Mouse (Mus musculus) heart, embryonic 11.5 days (tissue): Measurements from ENCODE around the gene Tmem116. TPM values are rescaled to one million over a fixed set of nuclear protein-coding genes. Genes with fewer than 3 reads are reported as not detected.

Source experiments
- ATAC-seq: fragments of 200-750 bp; cut with Nextera tagmentation; replicated peaks from 2 replicates; pipeline ENCODE4 v1.8.0; 2017; ENCODE audit warnings: moderate library complexity; ENCODE audit not compliant: insufficient number of reproducible peaks, low FRiP score, low TSS enrichment
- H3K27ac ChIP-seq: fragments of 300-500 bp; sonication (generic); 2 replicates; pipeline ENCODE4 v1.5.1; 2014; ENCODE audit warnings: mild to moderate bottlenecking, low read depth, low read length
- H3K27me3 ChIP-seq: fragments of 300-500 bp; sonication (generic); 2 replicates; pipeline ENCODE4 v1.6.1; 2014; ENCODE audit warnings: mild to moderate bottlenecking, low read length, mixed read lengths; ENCODE audit not compliant: control insufficient read depth, insufficient read depth
- H3K36me3 ChIP-seq: fragments of 300-500 bp; sonication (generic); 2 replicates; pipeline ENCODE4 v1.6.1; 2014; ENCODE audit warnings: mild to moderate bottlenecking, low read length, moderate library complexity, mixed read lengths; ENCODE audit not compliant: control insufficient read depth, insufficient read depth
- H3K4me1 ChIP-seq: fragments of 300-500 bp; sonication (generic); 2 replicates; pipeline ENCODE4 v1.6.1; 2014; ENCODE audit warnings: low read length; ENCODE audit not compliant: control insufficient read depth, insufficient read depth
- H3K4me2 ChIP-seq: fragments of 300-500 bp; sonication (generic); 2 replicates; pipeline ENCODE4 v1.6.1; 2014; ENCODE audit warnings: mild to moderate bottlenecking, moderate library complexity
- H3K4me3 ChIP-seq: fragments of 300-500 bp; sonication (generic); 2 replicates; pipeline ENCODE4 v1.5.1; 2014; ENCODE audit warnings: low read depth, low read length
- H3K9ac ChIP-seq: fragments of 300-500 bp; sonication (generic); 2 replicates; pipeline ENCODE4 v1.6.1; 2014; ENCODE audit warnings: mild to moderate bottlenecking, low read depth, low read length, moderate library complexity
- H3K9me3 ChIP-seq: fragments of 300-500 bp; sonication (generic); replicated peaks from 2 replicates; pipeline ENCODE4 v1.6.1; 2016; ENCODE audit warnings: low read length; ENCODE audit not compliant: control insufficient read depth
- WGBS: fragments of 180-500 bp; shearing (Covaris S2); extraction: QIAGEN DNeasy Blood & Tissue Kit; methylation state at CpG from one replicate; pipeline ENCODE4 v1.1.7; 2014; ENCODE audit not compliant: insufficient replicate concordance; 5-methylcytosine and 5-hydroxymethylcytosine counted together
- polyA plus RNA-seq: library from polyadenylated mRNA; unstranded; fragments of >200 nt; fragmentation: Nextera tagmentation; extraction: Ambion mirVana; gene quantifications from 2 replicates; pipeline ENCODE4 v1.2.1, GENCODE M21; 2014

The Tmem116 gene
- polyA plus RNA-seq, 1 experiment from 2014 or later: 3.5 TPM

DNA sequence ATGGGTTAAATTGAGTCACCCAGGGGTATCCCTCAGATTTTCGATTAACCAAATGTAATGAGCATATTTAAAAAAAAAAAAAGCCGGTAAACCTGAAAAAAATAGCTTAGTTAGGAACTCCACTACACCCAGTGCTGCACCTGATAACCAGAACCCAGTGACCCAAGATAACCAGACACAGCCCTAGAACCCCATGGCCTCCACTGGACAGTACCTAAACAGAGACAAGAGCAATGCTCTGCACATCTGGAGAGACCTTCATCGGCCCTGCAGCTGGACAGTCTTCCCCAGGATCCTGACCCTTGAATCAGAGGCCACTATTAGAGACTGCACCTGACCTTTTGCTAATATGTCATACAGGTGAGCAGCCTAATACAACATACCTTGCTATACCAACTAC, 95.4 kb downstream of the Tmem116 start:
- 90% methylated on average over 3 of the region's 3 CpGs for WGBS
- H3K27me3 ChIP-seq: no peaks in the 10 kb centered on the region
- no peak overlapping the region for H3K9ac ChIP-seq
- no peak overlapping the region for H3K4me3 ChIP-seq
- H3K27ac ChIP-seq: peak overlapping the region; percentile 25; the same call in 1 of the 2 replicates
- peaks cover 9% of the 10 kb centered on the region for H3K4me1 ChIP-seq
- no peak for ATAC-seq
- H3K9me3 ChIP-seq: no peaks in the 10 kb centered on the region
- H3K4me2 ChIP-seq: peak overlapping the region; percentile 93; the same call in 1 of the 2 replicates
- H3K36me3 ChIP-seq: no peaks in the 10 kb centered on the region

GRCm38 (mm10) chr5:121549196-121549595, 97.5 kb downstream of the Tmem116 start:
- Histone ChIP-seq H3K9me3 (no peaks in the 10 kb centered on the region), H3K4me2 (no peak overlapping the region), H3K27me3 (no peaks in the 10 kb centered on the region), H3K9ac (no peak overlapping the region), H3K4me1 (peaks cover 6% of the 10 kb centered on the region), H3K36me3 (no peaks in the 10 kb centered on the region), H3K27ac (no peak overlapping the region), H3K4me3 (no peak overlapping the region)
- ATAC-seq: no peak
- 79% methylated on average over 7 of the region's 7 CpGs for WGBS

DNA sequence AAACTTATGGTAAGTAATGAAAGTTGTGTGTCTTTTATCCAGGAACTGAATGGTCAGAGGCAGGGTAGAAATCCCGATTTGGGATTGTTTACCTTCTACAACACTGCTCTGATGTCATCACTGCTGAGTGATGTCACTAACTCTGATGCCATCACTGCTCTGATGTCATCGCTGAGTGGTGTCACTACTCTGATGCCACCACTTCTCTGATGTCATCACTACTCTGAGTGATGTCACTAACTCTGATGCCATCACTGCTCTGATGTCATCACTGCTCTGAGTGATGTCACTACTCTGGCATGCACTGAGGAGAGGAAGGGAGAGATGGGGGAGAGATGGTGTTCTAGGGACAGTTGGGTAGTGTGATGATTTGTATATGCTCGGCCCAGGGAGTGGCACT, 110.7 kb downstream of the Tmem116 start:
- Histone ChIP-seq H3K4me3 (no peak overlapping the region), H3K4me1 (peaks cover 5% of the 10 kb centered on the region; the same call in 1 of the 2 replicates), H3K9ac (no peak overlapping the region), H3K9me3 (no peaks in the 10 kb centered on the region), H3K27me3 (no peaks in the 10 kb centered on the region), H3K4me2 (no peak overlapping the region), H3K36me3 (no peaks in the 10 kb centered on the region), H3K27ac (no peak overlapping the region)
- ATAC-seq: no peak
- 91% methylated on average over 3 of the region's 3 CpGs for WGBS

GRCm38 (mm10) chr5:121564468-121564895, 112.8 kb downstream of the Tmem116 start:
- peaks cover 5% of the 10 kb centered on the region; the same call in 1 of the 2 replicates for H3K4me1 ChIP-seq
- H3K36me3 ChIP-seq: no peaks in the 10 kb centered on the region
- 9% methylated on average over 11 of the region's 11 CpGs for WGBS
- H3K27ac ChIP-seq: no peak overlapping the region
- no peak for ATAC-seq
- 0 out of 2 replicates have a peak overlapping the region, but pooled peaks have one; percentile 52 for H3K9ac ChIP-seq
- H3K9me3 ChIP-seq: no peaks in the 10 kb centered on the region
- H3K4me3 ChIP-seq: no peak overlapping the region
- no peaks in the 10 kb centered on the region for H3K27me3 ChIP-seq
- H3K4me2 ChIP-seq: peak overlapping the region; percentile 56

GRCm38 (mm10) chr5:121566035-121566681, 114.5 kb downstream of the Tmem116 start:
- no peak for ATAC-seq
- no peaks in the 10 kb centered on the region for H3K27me3 ChIP-seq
- H3K4me3 ChIP-seq: no peak overlapping the region
- H3K4me1 ChIP-seq: peaks cover 5% of the 10 kb centered on the region; the same call in 1 of the 2 replicates
- no peak overlapping the region for H3K4me2 ChIP-seq
- no peak overlapping the region for H3K9ac ChIP-seq
- WGBS: 85% methylated on average over 16 of the region's 16 CpGs
- H3K9me3 ChIP-seq: no peaks in the 10 kb centered on the region
- H3K27ac ChIP-seq: no peak overlapping the region
- H3K36me3 ChIP-seq: no peaks in the 10 kb centered on the region

DNA sequence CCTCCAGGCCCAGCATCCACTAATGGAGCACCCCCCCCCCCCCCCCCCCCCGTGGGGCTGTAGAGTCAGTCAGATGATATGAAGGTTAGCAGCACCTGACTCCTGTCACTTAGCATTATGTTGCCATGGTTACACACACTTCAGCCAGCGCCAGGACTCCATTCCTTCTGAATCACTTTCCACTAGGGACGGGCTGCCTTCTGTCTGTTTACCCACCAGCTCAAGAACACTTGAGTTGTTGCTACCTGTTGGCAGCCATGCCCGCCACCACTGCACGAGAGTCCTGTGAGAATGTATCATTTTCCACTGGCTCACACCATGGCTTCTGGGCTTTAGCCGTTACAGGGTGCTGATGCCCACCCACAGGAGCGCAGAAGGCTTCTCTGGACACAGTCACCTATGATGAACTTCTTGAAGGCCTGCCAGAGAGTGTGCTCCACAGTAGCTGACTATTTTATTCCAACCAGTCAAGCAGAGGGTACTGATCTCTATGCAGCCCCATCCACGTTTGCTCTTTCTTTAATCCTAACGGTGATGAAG, 118.3 kb downstream of the Tmem116 start:
- no peaks in the 10 kb centered on the region for H3K9me3 ChIP-seq
- H3K4me1 ChIP-seq: peaks cover 5% of the 10 kb centered on the region; the same call in 1 of the 2 replicates
- H3K36me3 ChIP-seq: no peaks in the 10 kb centered on the region
- H3K4me2 ChIP-seq: no peak overlapping the region
- no peak overlapping the region for H3K27ac ChIP-seq
- no peak overlapping the region for H3K9ac ChIP-seq
- WGBS: 73% methylated on average over 9 of the region's 9 CpGs
- ATAC-seq: no peak
- H3K4me3 ChIP-seq: no peak overlapping the region
- no peaks in the 10 kb centered on the region for H3K27me3 ChIP-seq

- H3K27me3 ChIP-seq: no peaks in the 10 kb centered on the region
- H3K4me2 ChIP-seq: no peak overlapping the region
- peaks cover 5% of the 10 kb centered on the region; the same call in 1 of the 2 replicates for H3K4me1 ChIP-seq
- no peaks in the 10 kb centered on the region for H3K36me3 ChIP-seq
- no peak overlapping the region for H3K4me3 ChIP-seq
- no peaks in the 10 kb centered on the region for H3K9me3 ChIP-seq
- H3K9ac ChIP-seq: no peak overlapping the region
- no peak for ATAC-seq
- no peak overlapping the region for H3K27ac ChIP-seq
- 77% methylated on average over 1 of the region's 1 CpGs for WGBS
Observed at GRCm38 (mm10) chr5:121570787-121571186, 119.1 kb downstream of the Tmem116 start.
